20 mouse cellular contexts compared by ENCODE assay signal in genomic region chr15:25779522-25780191, GRCm38 (mm10).
DNase-seq lines count a peak whose midpoint lies in the region; ATAC-seq and TF ChIP-seq lines count a peak whose summit lies in the region.
"Had no signal": no experiment of that assay in that cellular context is flagged by ENCODE, and none has a peak within 500 bp of the region (broad histone marks: within the 10 kb centered on the region; RNA-seq: fewer than 3 reads in every experiment).

No protein-coding gene starts in this region.

- 60% methylated on average over 23 of the region's 23 CpGs for WGBS in forebrain, postnatal 0 days
- WGBS in forebrain, embryonic 16.5 days, result 61% methylated on average over 23 of the region's 23 CpGs
- 81% methylated on average over 23 of the region's 23 CpGs for WGBS in midbrain, embryonic 10.5 days
- WGBS in midbrain, embryonic 16.5 days, result 60% methylated on average over 23 of the region's 23 CpGs

- H3K4me2 ChIP-seq in forebrain, postnatal 0 days (ENCODE audit: low read depth), result peak overlapping the region; percentile 2; the same call in 1 of the 2 replicates
- H3K4me2 ChIP-seq in forebrain, embryonic 16.5 days (ENCODE audit: low read length), result no peak overlapping the region
- no peak overlapping the region for H3K4me2 ChIP-seq in midbrain, embryonic 16.5 days (ENCODE audit: low read length)
- H3K4me2 ChIP-seq in myocyte (ENCODE audit: low read depth), result peak overlapping the region; percentile 3
- H3K4me2 ChIP-seq: heart, embryonic 15.5 days; kidney, embryonic 15.5 days; limb, embryonic 13.5 days; liver, embryonic 13.5 days; lung, embryonic 14.5 days had no signal

- no peak overlapping the region for H3ac ChIP-seq in myocyte (ENCODE audit: control insufficient read depth, insufficient read length)

- no peak overlapping the region for H3K27ac ChIP-seq in forebrain, postnatal 0 days (ENCODE audit: low read depth, low read length)
- H3K27ac ChIP-seq in forebrain, embryonic 16.5 days (ENCODE audit: low read length), result no peak overlapping the region
- peak overlapping the region; percentile 52 for H3K27ac ChIP-seq in midbrain, embryonic 10.5 days (replicated peaks)
- no peak overlapping the region for H3K27ac ChIP-seq in midbrain, embryonic 16.5 days (ENCODE audit: low read length)
- H3K27ac ChIP-seq in ES-E14 (ENCODE audit: insufficient read depth, low read depth, low read length, poor library complexity, severe bottlenecking), result no peak overlapping the region
- H3K27ac ChIP-seq: embryonic facial prominence, embryonic 10.5 days; heart, embryonic 15.5 days; kidney, embryonic 15.5 days; limb, embryonic 13.5 days; liver, embryonic 13.5 days had no signal

- H3K36me3 ChIP-seq in forebrain, postnatal 0 days (ENCODE audit: insufficient read depth), result no peaks in the 10 kb centered on the region; the same call in none of the 2 replicates
- H3K36me3 ChIP-seq in forebrain, embryonic 16.5 days (ENCODE audit: control insufficient read depth, insufficient read depth), result peaks cover 3% of the 10 kb centered on the region; the same call in 1 of the 2 replicates
- peaks cover 91% of the 10 kb centered on the region for H3K36me3 ChIP-seq in midbrain, embryonic 10.5 days
- H3K36me3 ChIP-seq in midbrain, embryonic 16.5 days (ENCODE audit: control insufficient read depth, insufficient read depth, low read length), result no peaks in the 10 kb centered on the region; the same call in 1 of the 2 replicates
- H3K36me3 ChIP-seq in ES-E14 (ENCODE audit: control insufficient read depth, insufficient read depth, low read length, poor library complexity, severe bottlenecking), result peaks cover 82% of the 10 kb centered on the region
- peaks cover 68% of the 10 kb centered on the region for H3K36me3 ChIP-seq in myocyte (ENCODE audit: control insufficient read depth, insufficient read depth)

- peaks cover 11% of the 10 kb centered on the region for H3K79me2 ChIP-seq in myocyte (ENCODE audit: control insufficient read depth, insufficient read depth)

- no peak for TF ChIP-seq CTCF in forebrain, postnatal 0 days (IDR thresholded peaks at IDR 0.05; ENCODE audit: low read depth)

- H3K27me3 ChIP-seq in forebrain, postnatal 0 days (ENCODE audit: insufficient read depth, low read length), result no peaks in the 10 kb centered on the region
- H3K27me3 ChIP-seq in forebrain, embryonic 16.5 days (replicated peaks; ENCODE audit: control insufficient read depth, insufficient read depth, low read length), result no peaks in the 10 kb centered on the region
- no peaks in the 10 kb centered on the region for H3K27me3 ChIP-seq in midbrain, embryonic 10.5 days (ENCODE audit: low read depth, poor library complexity, severe bottlenecking)
- H3K27me3 ChIP-seq in midbrain, embryonic 16.5 days (ENCODE audit: control insufficient read depth, insufficient read depth, low read depth, low read length), result no peaks in the 10 kb centered on the region
- H3K27me3 ChIP-seq in myocyte (ENCODE audit: control insufficient read depth, insufficient read depth, insufficient read length), result no peaks in the 10 kb centered on the region
- H3K27me3 ChIP-seq: heart, embryonic 15.5 days; kidney, embryonic 15.5 days; limb, embryonic 13.5 days; liver, embryonic 13.5 days had no signal

- no peak for ATAC-seq in forebrain, postnatal 0 days
- no peak for ATAC-seq in forebrain, embryonic 16.5 days
- no peak for ATAC-seq in midbrain, embryonic 16.5 days
- ATAC-seq: intestine, postnatal 0 days had no signal

- H3K4me1 ChIP-seq in forebrain, postnatal 0 days (ENCODE audit: insufficient read depth), result 0 out of 2 replicates have a peak, but pooled peaks cover 4% of the 10 kb centered on the region
- H3K4me1 ChIP-seq in forebrain, embryonic 16.5 days (replicated peaks; ENCODE audit: control insufficient read depth, insufficient read depth, low read length), result peaks cover 26% of the 10 kb centered on the region
- H3K4me1 ChIP-seq in midbrain, embryonic 10.5 days, result peaks cover 47% of the 10 kb centered on the region
- peaks cover 20% of the 10 kb centered on the region for H3K4me1 ChIP-seq in midbrain, embryonic 16.5 days (ENCODE audit: control insufficient read depth, insufficient read depth, low read length)
- peaks cover 18 to 41% of the 10 kb centered on the region in 2 experiments; a peak in 3 of 4 replicates for H3K4me1 ChIP-seq in ES-E14 (ENCODE audit: control insufficient read depth in 2 of 2, insufficient read depth in 2 of 2, low read length in 2 of 2, poor library complexity in 1 of 2)
- H3K4me1 ChIP-seq: liver, embryonic 13.5 days had no signal

- no peak overlapping the region for H3K9ac ChIP-seq in forebrain, postnatal 0 days
- no peak overlapping the region for H3K9ac ChIP-seq in forebrain, embryonic 16.5 days (replicated peaks; ENCODE audit: low read depth, low read length)
- no peak overlapping the region for H3K9ac ChIP-seq in midbrain, embryonic 16.5 days (ENCODE audit: low read depth, low read length)
- H3K9ac ChIP-seq in ES-E14 (ENCODE audit: insufficient read depth, low read depth, low read length, poor library complexity, severe bottlenecking), result peak overlapping the region; percentile 27; the same call in 1 of the 2 replicates
- H3K9ac ChIP-seq: heart, embryonic 15.5 days; kidney, embryonic 15.5 days; limb, embryonic 13.5 days; liver, embryonic 13.5 days; lung, embryonic 14.5 days had no signal

- TF ChIP-seq POLR2A in myocyte (IDR thresholded peaks at IDR 0.05; ENCODE audit: insufficient read length, low read depth), result no peak

- no peak overlapping the region for H3K4me3 ChIP-seq in forebrain, postnatal 0 days (ENCODE audit: low read depth, low read length)
- H3K4me3 ChIP-seq in forebrain, embryonic 16.5 days (replicated peaks; ENCODE audit: low read length), result no peak overlapping the region
- no peak overlapping the region for H3K4me3 ChIP-seq in midbrain, embryonic 10.5 days
- H3K4me3 ChIP-seq in midbrain, embryonic 16.5 days (ENCODE audit: low read depth, low read length), result no peak overlapping the region
- H3K4me3 ChIP-seq in ES-E14 (ENCODE audit: insufficient read depth in 1 of 2, low read depth in 1 of 2, low read length in 2 of 2, poor library complexity in 1 of 2, severe bottlenecking in 1 of 2), result peak overlapping the region; percentile 20 to 65; a peak in 2 of 4 replicates
- no peak overlapping the region for H3K4me3 ChIP-seq in myocyte
- H3K4me3 ChIP-seq: embryonic facial prominence, embryonic 10.5 days; heart, embryonic 15.5 days; kidney, embryonic 15.5 days; limb, embryonic 13.5 days; liver, embryonic 13.5 days had no signal

- in situ Hi-C loops in ES-E14 (cut with MboI; ENCODE audit: low sequenced_read_pairs in 2 of 2, unreplicated experiment in 2 of 2), result loop anchor here in 1 of 2 experiments (10.0 kb wide), 1 partner anchor 45 kb away; no protein-coding TSS in a partner anchor

- no peak for DNase-seq in forebrain, postnatal 0 days
- no peak for DNase-seq in midbrain, embryonic 10.5 days (ENCODE audit: low spot score)
- DNase-seq in ES-E14 (ENCODE audit: low read depth, low spot score), result no peak
- no peak for DNase-seq in embryo, embryonic 10.5 days (ENCODE audit: low spot score)
- DNase-seq: adrenal gland, adult 8-10 months; cerebellum, adult 8-10 months; gastrocnemius, postnatal 14 days; liver, embryonic 13.5 days; lung, embryonic 14.5 days; lung, postnatal 36 days; right cerebral cortex, adult 18-20 months; thymus, adult 18-20 months had no signal

- H3K9me3 ChIP-seq in forebrain, postnatal 0 days (ENCODE audit: low read length), result no peaks in the 10 kb centered on the region
- H3K9me3 ChIP-seq in forebrain, embryonic 16.5 days (ENCODE audit: control insufficient read depth, low read length), result no peaks in the 10 kb centered on the region
- no peaks in the 10 kb centered on the region; the same call in 1 of the 2 replicates for H3K9me3 ChIP-seq in midbrain, embryonic 10.5 days (replicated peaks)
- H3K9me3 ChIP-seq in midbrain, embryonic 16.5 days (replicated peaks; ENCODE audit: control insufficient read depth, low read length, poor library complexity, severe bottlenecking), result no peaks in the 10 kb centered on the region
- no peaks in the 10 kb centered on the region for H3K9me3 ChIP-seq in ES-E14 (ENCODE audit: control insufficient read depth, insufficient read depth, low read depth, low read length)
- H3K9me3 ChIP-seq: embryonic facial prominence, embryonic 10.5 days; heart, embryonic 15.5 days; kidney, embryonic 15.5 days; limb, embryonic 13.5 days; liver, embryonic 13.5 days had no signal

TF ChIP-seq in ES-E14, 5 proteins besides CTCF, POLR2A, EP300 and RAD21:
- TF ChIP-seq HCFC1 (IDR thresholded peaks at IDR 0.05; ENCODE audit: borderline replicate concordance, insufficient read depth, low read length) (no peak), MAFK (IDR thresholded peaks at IDR 0.05; ENCODE audit: insufficient read depth, low read depth, low read length) (no peak), ZNF384 (IDR thresholded peaks at IDR 0.05; ENCODE audit: low read depth, low read length) (no peak), CHD2 (IDR thresholded peaks at IDR 0.05; ENCODE audit: low read depth, low read length) (no peak), ZC3H11A (IDR thresholded peaks at IDR 0.05; ENCODE audit: borderline replicate concordance, low read depth, low read length) (no peak)

TF ChIP-seq in myocyte, 11 proteins besides CTCF, POLR2A, EP300 and RAD21:
- TF ChIP-seq REST (IDR thresholded peaks at IDR 0.05; ENCODE audit: insufficient read depth, insufficient read length) (no peak), POLR2AphosphoS2 (IDR thresholded peaks at IDR 0.05; ENCODE audit: insufficient read length, low read depth) (peak; percentile 57), TCF12 (IDR thresholded peaks at IDR 0.05; ENCODE audit: insufficient read depth, poor library complexity, severe bottlenecking) (peak; percentile 60), MYOG (IDR thresholded peaks at IDR 0.05; ENCODE audit: control insufficient read depth in 1 of 3, insufficient read depth in 1 of 3, insufficient read length in 2 of 3, low read depth in 2 of 3) (peak; percentile 31 to 91 (median 52)), MYOD1 (IDR thresholded peaks at IDR 0.05; ENCODE audit: control insufficient read depth in 1 of 3, insufficient read length in 2 of 3, low read depth in 2 of 3) (peak in 2 of 3 experiments; percentile 76 to 78), TCF3 (IDR thresholded peaks at IDR 0.05; ENCODE audit: insufficient read length, low read depth) (no peak)

Comparison
In these comparisons a context has a peak if more than half of its experiments do, and no peak if none do; other contexts are left out.
1. H3K4me2 ChIP-seq: peak in forebrain, postnatal 0 days (single experiment) and myocyte (single experiment); none in forebrain, embryonic 16.5 days (single experiment) and midbrain, embryonic 16.5 days (single experiment).
2. H3K4me3 ChIP-seq: peak in ES-E14 (2 of 2); none in forebrain, postnatal 0 days (single experiment), forebrain, embryonic 16.5 days (single experiment), midbrain, embryonic 10.5 days (single experiment), midbrain, embryonic 16.5 days (single experiment) and myocyte (single experiment).